Mouse (Mus musculus): Measurements from ENCODE around the gene Ets2.
A peak's percentile ranks its signal among the peaks of the same experiment; 100 is the strongest.

Ets2 gene

DNA sequence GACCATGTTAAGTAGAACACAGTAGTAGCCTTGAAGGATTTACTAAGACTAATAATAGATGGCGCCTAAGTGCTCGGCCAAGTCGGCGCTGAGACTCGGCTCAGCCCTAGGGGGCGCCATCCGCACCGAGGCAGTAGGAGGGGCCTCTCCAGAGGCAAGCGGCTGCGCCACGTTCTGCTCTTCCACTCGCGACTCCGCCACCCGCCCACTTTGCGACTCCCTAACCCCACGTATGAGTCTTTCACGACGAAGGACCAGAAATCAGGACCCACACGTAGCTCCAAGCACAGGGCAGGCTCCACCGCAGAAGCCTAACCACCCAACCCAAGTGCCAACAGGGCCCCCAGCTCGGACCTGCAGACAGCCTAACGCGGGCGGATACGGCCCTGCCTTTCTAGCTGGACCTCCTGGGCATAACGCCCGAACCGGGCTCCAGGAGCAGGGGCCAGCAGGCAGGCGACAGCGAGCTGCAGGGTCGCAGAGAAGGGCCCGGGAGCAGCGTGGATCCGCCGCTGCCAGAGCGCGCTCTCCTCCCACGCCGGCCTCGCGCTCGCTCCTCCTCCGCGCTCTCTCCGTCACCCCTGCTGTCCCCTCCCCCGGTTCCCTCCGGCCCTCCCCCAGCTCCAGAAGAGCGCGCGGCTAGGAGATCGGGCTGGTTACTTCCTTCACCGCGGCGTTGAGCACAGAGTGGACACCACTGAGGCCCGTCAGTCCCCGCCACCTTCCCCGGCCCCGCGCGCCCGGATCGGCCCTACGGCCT, at the start of gene Ets2:
TSS of gene Ets2 (plus strand) at position 274 of the 760 bp plus-strand sequence.
- DNase-seq (ENCODE audit: low spot score in 2 of 2) = peak; percentile 92 to 95

DNA sequence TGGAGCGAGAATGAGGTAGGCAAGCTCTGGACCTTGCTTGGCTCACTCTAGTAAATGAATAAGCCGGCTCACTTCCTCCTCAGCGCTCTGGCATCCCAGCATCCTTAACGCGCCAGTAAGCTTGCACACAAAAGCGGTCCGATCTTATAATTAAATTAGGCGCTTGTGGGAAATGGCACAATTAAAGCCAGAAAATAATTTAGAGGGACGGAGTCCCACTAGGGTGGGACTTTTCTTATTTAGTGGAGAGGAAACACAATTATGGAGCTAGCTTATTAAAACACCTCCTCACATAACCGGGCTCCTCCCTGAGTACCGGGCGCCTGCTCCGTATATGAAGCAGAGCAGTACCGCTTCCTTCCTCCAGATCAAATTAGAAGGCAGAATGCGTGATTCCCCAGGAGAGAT, 47.7 kb upstream of the Ets2 start:
- DNase-seq (ENCODE audit: low spot score in 2 of 2) = no peak

DNA sequence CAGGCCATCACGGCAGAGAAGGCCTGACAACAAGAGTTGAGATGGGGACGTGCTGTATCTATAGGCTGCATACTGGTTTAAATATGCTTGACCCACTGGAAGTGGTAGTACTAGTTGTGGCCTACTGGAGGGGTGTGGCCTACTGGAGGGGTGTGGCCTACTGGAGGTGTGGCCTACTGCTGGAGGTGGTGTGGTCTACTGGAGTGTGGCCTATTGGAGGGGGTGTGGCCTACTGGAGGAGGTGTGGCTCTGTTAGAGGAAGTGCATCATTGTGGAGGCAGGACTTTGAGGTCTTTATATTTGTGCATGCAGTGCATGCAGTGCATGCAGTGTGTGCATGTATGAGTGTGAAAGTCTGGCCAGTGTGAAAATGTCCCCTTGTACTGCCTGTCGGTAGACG, 45.3 kb upstream of the Ets2 start:
- no peak for DNase-seq (ENCODE audit: low spot score in 2 of 2)

DNA sequence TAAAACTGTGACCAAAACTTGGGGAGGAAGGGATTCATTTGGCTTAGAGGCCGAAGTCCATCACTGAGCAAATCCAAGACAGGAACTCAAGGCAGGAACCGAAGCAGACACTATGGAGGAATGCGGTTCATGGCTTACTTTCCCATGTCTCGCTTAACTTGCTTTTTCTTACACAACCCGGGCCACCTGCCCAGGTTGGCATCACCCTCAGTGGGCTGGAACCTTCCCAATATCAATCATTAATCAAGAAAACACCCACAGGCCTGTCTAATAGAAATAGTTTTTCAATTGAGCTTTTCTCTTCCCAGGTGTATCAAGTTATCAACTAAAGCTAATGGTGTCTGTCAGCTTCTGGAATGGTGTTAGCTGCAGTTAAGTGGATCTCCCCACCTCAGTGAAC, 44.7 kb upstream of the Ets2 start:
- no peak for DNase-seq (ENCODE audit: low spot score in 2 of 2)

DNA sequence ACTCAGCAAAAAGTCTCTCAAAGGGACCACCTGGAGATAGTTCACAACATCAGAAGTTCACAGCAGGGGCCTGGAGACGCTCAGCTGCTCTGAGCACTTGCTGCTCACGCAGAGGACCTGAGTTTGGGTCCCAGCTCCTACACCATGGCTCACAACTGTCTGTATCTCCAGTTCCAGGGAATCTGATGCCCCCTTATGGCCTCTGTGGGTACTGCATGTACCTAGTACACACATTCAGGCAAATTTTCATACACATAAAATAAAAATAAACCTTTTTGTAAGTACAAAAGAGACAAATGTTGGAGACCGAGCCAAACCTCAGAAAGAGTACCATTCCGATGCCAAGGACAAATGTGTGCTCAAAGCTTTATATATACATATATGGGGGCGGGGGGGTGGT, 44.1 kb upstream of the Ets2 start:
- no peak for DNase-seq (ENCODE audit: low spot score in 2 of 2)

DNA sequence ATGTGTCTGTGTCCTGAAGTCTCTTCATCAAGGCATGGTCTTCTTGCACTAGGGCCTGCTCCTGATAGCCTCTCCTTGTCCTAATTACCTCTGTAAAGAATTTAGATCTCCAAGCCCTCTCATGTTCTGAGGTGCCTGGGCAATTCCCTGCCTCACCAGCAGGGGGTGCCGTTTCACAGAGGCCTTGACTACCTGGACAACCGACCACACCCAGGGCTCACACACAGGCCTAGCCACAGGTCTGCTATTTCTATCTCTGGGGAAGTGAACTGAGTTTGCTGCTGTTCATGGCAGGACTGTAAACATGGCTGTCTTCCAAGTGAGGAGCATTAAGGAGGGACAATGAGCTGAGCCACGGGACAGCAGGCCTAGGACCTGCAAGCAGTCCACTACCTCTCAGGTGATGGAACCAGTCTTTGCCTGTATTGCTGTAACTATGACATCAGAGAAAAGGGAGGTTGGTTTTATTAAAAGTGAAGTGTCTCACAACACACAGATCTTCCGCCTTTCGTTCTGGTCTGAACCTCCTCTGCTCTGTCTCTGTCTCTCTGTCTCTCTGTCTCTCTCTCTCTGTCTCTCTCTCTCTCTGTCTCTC, 42.9 kb upstream of the Ets2 start:
- DNase-seq (ENCODE audit: low spot score in 2 of 2) = peak; percentile 40 to 48

DNA sequence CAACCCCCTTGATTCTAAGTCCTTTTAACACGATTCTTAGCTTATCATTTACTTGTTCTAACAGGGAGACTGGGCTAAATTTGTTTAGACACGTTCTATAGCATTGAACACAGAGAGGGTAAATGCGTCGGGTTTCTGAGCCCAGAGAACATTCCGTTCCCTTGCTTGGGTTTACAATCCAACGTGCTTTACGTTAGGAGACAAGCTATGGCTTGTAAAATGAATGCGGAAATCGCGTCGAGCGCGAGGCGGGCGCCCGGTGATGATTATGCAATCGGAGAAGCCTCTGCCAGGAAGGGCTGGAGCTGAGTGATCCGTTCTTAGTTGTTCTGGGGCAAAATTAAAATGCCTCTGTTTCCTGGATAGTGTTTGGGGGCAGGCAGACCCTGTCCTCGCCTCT, 42.4 kb upstream of the Ets2 start:
- DNase-seq (ENCODE audit: low spot score in 2 of 2) = no peak

DNA sequence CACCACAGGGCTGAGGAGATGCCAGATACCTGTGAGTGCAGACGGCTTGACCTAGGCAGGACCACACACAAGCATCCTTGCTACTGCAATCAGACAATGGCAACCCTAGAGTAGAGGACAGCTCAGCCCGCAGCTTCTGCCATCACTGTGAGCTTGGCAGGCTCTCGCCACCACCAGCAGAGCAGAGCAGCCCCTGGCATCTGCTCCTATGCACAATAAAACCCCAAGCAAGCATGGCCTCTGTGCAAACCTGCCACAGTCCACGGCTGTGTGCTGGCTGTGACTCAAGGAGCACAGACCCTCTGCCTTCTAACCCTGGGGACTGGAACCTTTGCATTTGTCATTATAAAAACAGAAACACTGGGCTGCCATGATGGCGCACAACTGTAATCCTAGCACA, 41.0 kb upstream of the Ets2 start:
- DNase-seq (ENCODE audit: low spot score in 2 of 2) = no peak

DNA sequence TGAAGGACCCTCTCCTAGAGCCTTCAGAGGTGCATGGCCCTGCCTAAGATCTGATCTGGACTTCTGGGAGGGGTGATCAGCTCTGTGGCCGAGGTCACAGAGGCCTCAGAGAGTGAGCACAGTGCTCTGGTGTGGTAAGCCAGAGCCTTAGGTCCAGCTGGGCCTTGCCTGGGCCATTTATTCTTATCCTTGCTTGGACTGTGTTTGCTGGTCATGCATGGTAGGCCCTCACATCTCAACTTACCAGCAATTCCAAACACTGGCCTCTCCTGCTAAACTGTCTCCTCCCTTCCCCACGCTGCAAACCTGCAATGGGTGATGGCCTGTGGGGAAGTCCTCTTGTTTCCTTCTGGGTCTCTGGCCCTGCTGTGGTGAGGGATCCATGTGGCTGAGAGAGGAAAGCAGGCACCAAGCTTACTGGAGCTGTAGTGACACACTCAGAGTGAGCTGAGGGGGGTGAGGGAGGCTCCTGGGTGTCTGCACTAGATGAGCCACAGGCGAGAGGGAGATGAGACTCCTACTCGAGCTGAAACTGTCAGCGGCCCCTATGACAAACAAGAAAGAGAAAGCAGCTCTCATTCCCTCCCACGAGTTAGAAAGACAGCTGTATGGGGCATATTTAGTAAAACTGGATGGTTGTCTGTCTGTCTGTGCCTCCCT, 36.3 kb upstream of the Ets2 start:
- DNase-seq (ENCODE audit: low spot score in 2 of 2) = no peak

DNA sequence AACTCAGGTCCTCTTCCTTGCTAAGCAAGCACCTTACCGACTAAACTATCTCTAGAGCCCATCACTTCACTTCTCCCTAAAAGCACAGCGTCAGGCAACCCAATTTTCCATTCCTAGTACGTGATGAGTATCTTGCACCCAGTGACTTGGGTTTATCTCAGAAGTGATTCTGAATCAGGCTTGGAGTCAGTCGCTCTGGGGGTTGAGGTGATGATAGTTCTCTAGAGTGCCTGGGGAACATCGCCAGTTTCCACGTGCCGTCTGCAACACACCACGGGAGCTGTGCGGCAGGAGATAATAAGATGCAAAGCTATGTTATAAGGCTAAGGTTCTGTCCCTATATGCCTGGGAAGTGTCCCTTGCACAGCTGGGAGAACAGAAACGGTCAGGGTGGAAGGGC, 35.6 kb upstream of the Ets2 start:
- DNase-seq (ENCODE audit: low spot score in 2 of 2) = no peak

DNA sequence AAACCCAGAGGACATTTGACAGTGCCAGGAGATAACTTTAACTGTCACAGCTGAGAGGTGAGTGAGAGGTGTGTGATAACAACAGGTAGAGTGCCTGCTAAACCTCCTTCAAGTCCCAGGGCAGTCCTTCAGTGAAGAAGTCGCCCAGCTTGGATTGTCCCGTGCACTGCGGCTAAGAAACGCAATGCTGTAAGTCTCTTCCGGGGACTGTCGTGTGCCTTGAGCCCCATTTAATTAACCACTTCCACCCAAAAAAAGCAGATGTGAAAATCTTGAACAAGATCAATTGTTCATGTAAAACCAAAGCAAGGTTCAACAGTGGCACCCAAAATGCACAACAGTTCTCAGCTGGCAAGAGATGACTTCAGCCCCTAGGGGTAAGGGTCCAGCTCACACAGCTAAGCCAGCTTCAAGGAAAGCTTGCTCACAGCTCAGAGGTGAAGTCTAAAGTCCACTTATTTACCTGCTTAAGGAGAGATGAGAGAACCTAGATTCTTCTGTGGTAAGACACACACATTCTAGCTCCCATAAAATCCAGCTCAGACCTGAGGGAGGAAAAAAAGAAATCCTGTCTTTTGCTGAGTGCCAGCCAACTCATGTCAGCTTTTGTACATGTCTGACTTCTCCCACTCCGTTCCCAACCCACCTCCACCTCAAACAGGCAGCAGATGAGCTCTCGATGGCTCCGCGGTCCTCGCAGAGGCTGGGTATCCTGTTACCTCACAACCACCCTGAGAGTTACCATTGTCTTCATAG, 34.3 kb upstream of the Ets2 start:
- DNase-seq (ENCODE audit: low spot score in 2 of 2) = no peak

DNA sequence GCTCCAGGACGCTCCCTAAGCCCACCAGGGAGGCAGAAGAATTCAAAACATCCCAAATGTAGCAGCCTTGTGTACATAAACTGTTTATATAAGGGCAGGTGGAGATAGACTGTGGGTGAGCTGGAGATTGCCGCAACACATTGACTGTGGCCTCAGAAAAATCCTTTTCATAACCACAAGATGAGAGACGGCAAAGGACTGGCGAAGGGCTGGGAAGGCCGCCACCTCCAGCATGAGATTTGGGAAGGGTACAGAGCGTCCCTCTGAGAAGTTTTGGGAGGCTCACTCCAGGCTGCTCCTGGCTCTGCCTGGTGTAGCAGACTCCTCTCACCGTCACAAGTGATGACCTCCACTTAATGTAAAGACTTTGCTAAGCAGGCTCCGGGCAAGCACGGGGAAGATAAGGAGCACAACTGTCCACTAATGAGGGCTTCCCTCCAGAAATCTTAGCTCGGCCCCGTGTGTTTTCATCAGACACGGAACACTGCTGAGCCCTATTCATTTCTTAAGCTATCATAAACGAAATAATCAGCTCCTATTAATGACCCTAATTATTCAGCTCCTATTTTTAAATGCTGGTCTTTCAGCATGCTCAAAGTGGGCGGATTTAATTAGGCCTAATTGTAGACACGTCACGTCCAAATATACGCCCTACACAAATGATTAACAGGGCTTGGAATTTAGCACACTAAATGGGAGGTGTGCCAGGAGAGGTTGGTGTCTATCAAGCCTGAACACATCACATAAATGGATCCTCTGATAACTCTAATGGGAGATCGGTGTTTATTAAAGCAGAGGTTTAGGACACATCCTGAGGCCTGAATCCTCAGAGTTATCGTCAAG, 33.5 kb upstream of the Ets2 start:
- DNase-seq (ENCODE audit: low spot score in 2 of 2) = no peak

DNA sequence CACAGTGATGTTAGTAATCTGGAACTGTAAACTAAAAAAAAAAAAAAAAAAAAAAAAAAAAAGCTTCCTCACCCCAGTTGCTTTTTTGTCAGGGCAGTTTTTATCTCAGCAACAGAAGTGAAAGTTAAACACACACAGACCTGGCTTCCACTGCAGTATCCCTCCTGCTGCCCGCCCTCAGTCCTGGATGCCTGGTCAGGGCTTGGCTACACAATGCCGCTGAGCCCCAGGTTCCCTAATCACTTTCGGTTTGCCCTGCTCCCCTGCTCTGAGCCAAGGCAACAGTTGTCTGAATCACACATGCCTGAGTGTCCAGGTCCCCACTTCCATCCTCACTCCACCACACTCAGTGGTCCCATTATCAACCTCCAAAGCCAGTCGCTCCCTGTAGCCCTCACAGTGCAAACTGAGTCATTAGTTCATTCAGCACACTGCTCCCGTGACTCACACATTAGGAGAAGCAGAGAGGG, 27.4 kb upstream of the Ets2 start:
- peak; percentile 14 to 16 for DNase-seq (ENCODE audit: low spot score in 2 of 2)

DNA sequence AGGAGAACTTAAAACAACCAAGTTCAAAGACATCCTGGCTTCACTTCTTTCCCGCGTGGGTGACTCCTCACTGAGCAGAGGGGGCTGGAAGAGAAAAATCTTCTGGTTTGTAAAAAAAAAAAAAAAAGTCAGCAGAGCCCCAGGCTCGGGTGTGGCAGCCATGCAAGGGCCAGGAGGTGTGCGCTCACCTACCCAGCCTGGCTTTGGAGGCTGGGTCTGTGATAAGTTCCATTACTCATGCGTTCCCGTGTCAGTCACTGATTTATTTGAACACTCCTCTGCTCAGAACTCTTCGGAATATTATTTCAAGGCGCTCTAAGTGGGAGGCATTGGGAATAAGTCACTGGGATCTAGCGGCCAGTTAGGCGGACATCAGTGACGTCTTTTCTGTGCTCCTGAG, 26.7 kb upstream of the Ets2 start:
- DNase-seq (ENCODE audit: low spot score in 2 of 2) = no peak

DNA sequence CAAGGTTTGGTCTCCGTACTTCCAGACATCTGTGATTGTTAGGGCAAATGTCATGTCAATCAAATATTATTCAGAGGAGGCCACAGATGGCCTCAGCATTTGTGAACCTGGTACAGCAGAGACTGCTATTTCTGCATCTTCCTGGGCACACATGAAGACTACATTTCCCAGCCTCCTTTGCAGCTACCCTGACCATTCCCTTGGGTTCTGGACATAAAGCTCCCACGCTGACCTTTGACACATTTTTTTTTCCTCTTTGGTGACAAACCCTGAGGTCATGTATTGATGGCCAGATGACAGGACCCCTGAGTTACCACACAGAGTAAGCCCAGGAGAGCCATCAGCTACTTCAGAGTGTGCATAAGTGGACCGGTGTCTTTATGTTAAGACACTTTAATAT, 25.2 kb upstream of the Ets2 start:
- DNase-seq (ENCODE audit: low spot score in 2 of 2) = no peak

DNA sequence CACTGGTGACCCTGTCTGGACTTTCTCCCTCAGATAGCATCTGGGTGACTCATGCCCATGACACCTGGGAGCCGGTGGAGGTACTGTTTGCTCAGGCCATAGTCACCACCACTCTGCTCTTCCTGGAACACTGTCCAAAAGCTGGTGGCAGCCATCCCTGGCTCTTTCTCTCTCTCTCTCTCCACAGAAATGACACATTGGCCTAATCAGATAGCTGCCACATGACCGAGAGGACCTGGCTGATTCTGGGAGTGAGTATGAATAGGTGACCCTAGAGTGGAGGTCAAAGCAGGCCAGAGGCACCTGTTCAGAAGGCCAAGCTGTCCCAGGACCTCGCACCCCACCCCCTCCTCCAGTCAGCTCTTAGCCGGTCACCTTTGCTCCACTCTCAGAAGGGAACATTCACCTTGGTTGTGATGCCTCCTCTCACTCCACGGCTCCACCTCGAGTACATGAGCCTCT, 19.4 kb upstream of the Ets2 start:
- peak; percentile 20 to 31 for DNase-seq (ENCODE audit: low spot score in 2 of 2)

DNA sequence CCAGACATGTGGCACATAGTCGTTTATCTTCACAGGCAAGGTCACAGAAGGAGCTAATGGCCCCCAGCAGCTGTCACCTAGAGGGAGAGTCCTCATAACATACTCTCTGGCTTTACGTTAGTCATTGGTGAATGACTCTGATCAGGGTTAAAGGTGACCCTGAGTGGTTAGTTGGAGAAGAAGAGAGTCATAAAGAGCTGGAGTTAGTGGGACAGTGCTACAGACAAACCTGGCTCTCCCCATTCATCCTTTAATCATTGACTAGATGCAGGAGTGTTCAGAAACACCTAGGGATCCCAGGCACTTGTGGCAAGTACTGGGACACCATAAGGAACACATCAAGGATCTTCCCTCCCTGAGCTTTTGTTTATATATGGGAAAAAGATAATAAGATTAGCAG, 16.1 kb upstream of the Ets2 start:
- no peak for DNase-seq (ENCODE audit: low spot score in 2 of 2)

DNA sequence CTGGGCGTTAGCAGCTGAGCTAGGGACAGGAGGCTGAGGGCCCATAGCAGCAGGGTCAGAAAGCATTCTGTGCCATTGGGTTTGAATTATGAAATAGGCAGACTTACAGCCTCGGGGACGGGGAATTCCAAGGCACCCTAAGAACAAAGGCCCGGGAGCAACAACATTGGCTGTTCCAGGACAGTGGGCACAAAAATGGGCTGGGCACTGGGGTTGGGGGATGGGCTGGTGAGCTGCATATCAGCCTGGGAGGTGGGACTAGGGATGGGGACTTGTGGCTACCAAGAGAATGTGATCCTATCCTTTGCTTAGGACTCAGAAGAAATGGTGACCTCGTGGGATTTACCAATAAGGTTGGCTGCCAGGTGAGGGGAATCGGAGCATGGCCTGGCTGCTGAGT, 15.6 kb upstream of the Ets2 start:
- no peak for DNase-seq (ENCODE audit: low spot score in 2 of 2)

DNA sequence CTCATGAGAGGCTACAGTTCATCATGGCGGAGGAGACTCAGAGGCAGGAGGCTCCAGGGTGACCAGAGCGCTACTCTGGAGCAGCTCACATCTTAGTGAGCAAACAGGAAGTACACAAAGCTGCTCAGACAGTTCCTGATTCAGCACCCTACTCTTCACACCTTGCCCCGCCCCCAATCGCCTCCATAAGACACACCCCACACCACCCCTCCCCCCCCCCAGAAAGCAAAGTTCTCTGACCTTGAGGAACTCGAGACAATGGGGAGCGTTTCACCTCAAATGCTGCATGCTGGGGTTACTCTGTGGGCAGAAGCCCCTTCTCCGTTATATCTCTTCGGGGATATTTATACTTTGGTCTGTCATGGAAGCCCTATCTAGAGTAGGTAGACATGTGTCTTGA, 15.0 kb upstream of the Ets2 start:
- DNase-seq (ENCODE audit: low spot score in 2 of 2) = no peak

DNA sequence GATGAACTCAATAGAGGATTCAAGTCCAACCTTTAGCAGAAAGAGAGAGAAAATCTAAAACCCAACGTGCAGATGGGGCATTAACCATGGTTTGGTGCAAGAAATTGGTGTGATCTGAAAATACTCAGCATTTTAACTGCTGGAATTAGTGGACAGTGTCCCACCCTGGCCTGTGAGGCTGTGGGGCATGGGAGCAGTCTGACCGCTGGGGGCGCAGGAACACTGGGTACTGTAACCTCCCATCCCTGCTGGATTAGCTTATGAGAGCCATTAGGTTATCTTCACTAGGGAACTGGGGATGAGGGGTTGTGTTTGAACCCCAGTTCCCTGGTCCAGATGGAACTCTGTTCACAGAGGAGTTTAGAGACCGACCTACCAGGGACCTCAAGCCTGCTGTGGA, 13.9 kb upstream of the Ets2 start:
- no peak for DNase-seq (ENCODE audit: low spot score in 2 of 2)

DNA sequence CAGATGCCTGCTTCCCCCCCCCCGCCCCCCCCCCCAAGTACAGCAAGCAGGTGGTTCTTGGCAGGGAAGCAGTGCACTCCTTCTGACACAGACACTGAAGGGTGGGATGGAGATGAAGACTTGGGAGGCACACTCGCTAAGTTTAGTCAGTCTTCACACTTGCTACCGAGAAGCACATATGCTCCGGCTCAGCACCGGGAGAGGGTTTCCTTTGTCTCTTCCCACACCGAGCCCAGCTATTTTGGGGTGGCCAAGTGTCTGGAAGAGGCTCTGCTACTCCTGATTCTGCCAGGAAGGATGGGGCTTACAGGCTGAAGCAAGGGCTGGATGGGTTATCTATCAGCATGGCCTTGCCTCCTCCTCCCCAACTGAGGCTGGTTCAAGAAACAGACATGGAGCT, 5.3 kb upstream of the Ets2 start:
- DNase-seq (ENCODE audit: low spot score in 2 of 2) = no peak
